Mouse (Mus musculus) gastrocnemius, postnatal 4 days (tissue): ENCODE measurements around the gene Actrt2. TPM values are rescaled to one million over a fixed set of nuclear protein-coding genes. Genes with fewer than 3 reads are reported as not detected.
A peak's percentile ranks its signal among the peaks of the same experiment; 100 is the strongest.

Experiments used
- DNase-seq, 2 experiments: peaks; one replicate each; pipeline ENCODE4 v3.0.0; 2021 to 2022; ENCODE audit warnings: low spot score in 2 of 2, mixed read lengths in 2 of 2
- total RNA-seq, 2 experiments: library from RNA; stranded (reverse); gene quantifications; 2 replicates each; pipeline ENCODE4 v1.2.3; 2021

The Actrt2 gene
- total RNA-seq, 2 experiments from 2014 or later, result not detected

GRCm38 (mm10) chr4:154639591-154640442 lies 27.9 kb downstream of the Actrt2 start:
- DNase-seq, result no peak

GRCm38 (mm10) chr4:154639126-154639525 lies 28.5 kb downstream of the Actrt2 start:
- DNase-seq, result no peak

- no peak for DNase-seq
Measured at GRCm38 (mm10) chr4:154638320-154638886, 29.3 kb downstream of the Actrt2 start.

GRCm38 (mm10) chr4:154637468-154638319 lies 30.0 kb downstream of the Actrt2 start:
- no peak for DNase-seq

- no peak for DNase-seq
Measured at GRCm38 (mm10) chr4:154636721-154637311, 30.9 kb downstream of the Actrt2 start, which contains the start of gene Prdm16. Gene Prdm16 (minus strand): TSS chr4:154636873.

- DNase-seq, result no peak
Measured at GRCm38 (mm10) chr4:154636053-154636433, 31.6 kb downstream of the Actrt2 start.

GRCm38 (mm10) chr4:154635241-154636052 lies 32.2 kb downstream of the Actrt2 start:
- peak; percentile 35 to 62 for DNase-seq

- DNase-seq, result no peak
Measured at GRCm38 (mm10) chr4:154634470-154635240, 33.0 kb downstream of the Actrt2 start.

- DNase-seq, result no peak
Measured at GRCm38 (mm10) chr4:154634001-154634400, 33.7 kb downstream of the Actrt2 start.

- no peak for DNase-seq
Measured at GRCm38 (mm10) chr4:154632800-154633764, 34.6 kb downstream of the Actrt2 start.

- no peak for DNase-seq
Measured at GRCm38 (mm10) chr4:154630763-154631162, 36.9 kb downstream of the Actrt2 start.

GRCm38 (mm10) chr4:154627419-154628142 lies 40.1 kb downstream of the Actrt2 start:
- no peak for DNase-seq

- no peak for DNase-seq
Measured at GRCm38 (mm10) chr4:154626282-154626681, 41.4 kb downstream of the Actrt2 start.

- no peak for DNase-seq
Measured at GRCm38 (mm10) chr4:154625710-154626109, 42.0 kb downstream of the Actrt2 start.

GRCm38 (mm10) chr4:154623241-154623640 lies 44.4 kb downstream of the Actrt2 start:
- no peak for DNase-seq

- DNase-seq, result no peak
Measured at GRCm38 (mm10) chr4:154622521-154622920, 45.1 kb downstream of the Actrt2 start.
